Mouse (Mus musculus) kidney, adult 8-10 months (tissue): ENCODE measurements at regions not wholly inside any gene's neighbourhood (a gene's known extent, or its start where the extent isn't known, plus 50 kb on each side); places are given as distances from the start of the nearest gene placed in this dataset.

Experiments
- DNase-seq, 2 experiments: peaks; one replicate each; pipeline ENCODE4 v3.0.0; 2022

- no peak for DNase-seq
These were observed 68.8 kb upstream of the Col8a1 start for GRCm38 (mm10) chr16:57823329-57823728.

DNA sequence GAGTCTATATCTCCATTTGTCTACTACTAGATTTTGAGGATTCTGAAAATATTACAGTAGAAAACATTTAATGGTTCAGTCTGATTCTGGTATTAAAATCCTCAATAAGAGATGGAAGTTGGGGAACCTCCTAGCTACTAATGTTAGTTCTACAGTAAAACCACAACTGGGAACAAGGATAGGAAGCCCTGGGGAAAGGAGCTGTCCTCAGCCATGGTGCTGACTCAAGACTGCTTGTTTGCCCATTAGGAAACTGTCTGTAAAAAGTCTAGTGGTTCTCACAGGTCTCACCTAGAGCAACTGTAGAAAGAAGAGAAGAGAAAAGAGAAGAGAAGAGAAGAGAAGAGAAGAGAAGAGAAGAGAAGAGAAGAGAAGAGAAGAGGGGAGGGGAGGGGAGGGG lies 90.9 kb upstream of the Col8a1 start:
- DNase-seq: no peak

DNA sequence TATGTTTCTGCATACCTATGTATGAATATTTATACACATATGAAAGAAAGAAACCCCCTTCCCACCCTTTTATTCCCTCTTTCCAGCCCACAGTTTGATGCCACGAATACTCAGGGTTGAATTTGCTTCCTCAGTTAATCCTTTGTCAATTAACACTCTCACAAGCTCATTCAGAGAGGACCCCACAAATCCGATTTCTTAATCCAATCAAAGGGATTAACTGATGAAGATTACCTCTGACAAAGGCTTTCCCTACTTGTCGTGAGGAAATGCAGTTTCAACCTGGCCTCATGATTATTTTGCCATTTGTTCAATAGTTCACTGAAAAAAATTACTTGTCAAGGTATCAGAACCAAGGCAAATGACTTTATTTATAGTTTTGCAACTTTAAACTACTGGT lies 91.8 kb upstream of the Col8a1 start:
- no peak for DNase-seq

- no peak for DNase-seq
These were observed 97.3 kb upstream of the Col8a1 start for GRCm38 (mm10) chr16:57851854-57852253.

- DNase-seq: no peak
These were observed 98.4 kb upstream of the Col8a1 start for GRCm38 (mm10) chr16:57852838-57853460.

DNA sequence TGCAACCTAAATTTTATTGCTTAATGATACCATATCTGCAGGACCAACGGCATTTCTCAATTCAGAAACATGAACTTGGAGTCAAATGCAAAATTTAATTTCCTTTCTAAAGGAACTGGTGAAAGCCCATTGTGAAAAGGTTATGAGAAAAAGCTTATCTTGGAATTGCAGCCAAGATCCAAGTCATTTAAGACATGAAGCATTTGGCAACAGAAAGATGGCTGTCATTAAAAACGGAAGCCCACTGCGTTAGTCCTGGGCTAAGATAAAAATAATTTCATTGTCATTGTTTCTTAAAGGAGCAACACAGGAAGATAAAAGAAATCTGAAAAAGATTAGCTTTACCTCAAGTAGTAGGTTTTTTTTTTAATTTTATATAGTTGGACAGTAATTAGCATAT lies 99.2 kb upstream of the Col8a1 start:
- no peak for DNase-seq

DNA sequence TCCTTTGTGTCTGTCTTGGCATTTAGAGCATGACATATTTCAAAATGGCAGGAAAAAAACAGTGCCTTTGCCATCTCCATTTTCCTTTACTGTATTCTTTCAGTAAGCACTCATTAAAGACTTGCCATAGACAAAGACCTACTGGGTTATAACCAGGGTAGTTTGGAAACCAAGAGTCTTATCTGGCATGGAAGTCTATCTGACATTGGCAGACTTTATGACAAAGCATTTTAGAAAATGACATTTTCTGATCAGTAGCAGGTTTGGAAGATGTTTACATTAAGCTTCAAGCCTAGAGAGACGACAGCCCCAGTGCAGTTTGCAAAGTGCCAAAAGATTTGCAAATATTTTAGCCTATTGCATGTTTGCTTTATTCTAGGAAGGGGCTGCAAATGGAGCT lies 102.5 kb upstream of the Col8a1 start:
- no peak for DNase-seq

DNA sequence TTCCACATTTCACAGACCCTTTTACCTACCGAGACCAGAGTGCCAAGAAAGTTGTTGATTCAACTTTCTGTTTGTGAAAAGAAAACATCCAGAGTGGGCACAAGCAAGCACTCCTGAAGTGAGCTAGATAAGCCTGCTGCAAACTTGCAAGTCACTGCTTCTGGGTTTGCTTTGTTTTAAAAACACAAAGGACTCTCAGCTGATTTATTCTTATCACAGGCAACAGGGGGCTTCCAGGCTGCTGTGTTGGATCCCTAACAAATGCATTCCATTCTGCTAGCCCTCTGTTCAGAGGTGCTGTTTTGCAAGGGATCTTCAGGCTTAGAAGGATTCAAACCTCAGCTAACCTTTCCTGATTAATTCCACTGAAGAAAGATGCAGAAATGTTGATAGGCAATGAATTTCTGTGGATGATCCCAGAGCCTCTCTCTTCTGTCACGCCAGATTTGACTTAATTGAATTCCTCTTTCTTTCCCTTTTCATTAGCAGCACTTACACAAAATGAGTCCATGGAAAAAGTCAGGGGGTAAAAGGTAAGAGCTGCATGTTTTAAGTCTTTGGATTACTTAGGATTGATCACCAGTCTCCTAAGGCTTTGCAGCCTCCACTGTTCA lies 103.7 kb upstream of the Col8a1 start:
- no peak for DNase-seq

- peak in 1 of 2 experiments; percentile 8 for DNase-seq
These were observed 104.2 kb upstream of the Col8a1 start for GRCm38 (mm10) chr16:57858765-57859201.

- DNase-seq: no peak
These were observed 108.8 kb upstream of the Col8a1 start for GRCm38 (mm10) chr16:57863206-57863860.

DNA sequence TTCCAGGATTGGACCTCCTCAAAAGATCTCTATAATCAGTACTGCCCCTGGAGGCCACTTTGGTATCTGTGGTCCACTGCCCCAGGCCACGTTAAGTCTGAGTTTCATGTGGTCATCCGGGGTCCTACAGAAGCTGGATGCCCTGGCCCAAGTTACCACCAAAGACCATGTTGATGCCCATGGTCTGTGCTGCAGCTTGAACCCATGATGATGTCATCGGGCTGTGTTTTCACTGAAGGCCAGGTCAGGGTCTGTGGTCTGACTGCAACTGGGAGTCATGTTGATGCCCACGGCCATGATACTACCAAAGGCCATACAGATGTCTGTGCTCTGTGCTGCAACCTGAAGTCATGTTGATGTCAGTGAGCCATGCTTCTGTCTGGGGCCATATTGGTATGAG lies 122.3 kb upstream of the Col8a1 start:
- DNase-seq: no peak

DNA sequence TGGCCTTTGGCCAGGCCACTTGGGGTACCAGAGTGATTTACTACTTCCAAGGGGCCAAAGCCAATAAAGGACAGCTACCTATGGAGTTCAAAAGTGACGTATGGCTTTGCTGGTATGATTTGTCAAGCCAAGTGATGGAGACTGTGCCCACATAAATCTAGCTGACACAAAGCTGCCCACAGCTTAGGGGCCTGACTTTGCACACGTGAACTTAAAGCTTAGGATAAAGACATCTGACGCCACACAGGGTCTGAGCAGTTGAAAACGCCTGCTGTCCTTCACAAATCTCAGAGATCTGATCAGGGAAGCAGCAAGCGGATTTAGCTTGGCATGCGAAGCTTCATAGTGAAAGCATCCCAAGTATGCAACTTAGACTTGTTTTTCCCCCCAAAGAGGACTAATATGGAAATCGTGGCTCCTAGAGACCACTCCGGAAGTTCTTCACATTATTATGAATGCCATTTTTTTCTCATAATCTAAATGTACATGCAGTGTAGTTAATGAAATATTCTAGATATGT lies 127.1 kb upstream of the Col8a1 start:
- DNase-seq: no peak

DNA sequence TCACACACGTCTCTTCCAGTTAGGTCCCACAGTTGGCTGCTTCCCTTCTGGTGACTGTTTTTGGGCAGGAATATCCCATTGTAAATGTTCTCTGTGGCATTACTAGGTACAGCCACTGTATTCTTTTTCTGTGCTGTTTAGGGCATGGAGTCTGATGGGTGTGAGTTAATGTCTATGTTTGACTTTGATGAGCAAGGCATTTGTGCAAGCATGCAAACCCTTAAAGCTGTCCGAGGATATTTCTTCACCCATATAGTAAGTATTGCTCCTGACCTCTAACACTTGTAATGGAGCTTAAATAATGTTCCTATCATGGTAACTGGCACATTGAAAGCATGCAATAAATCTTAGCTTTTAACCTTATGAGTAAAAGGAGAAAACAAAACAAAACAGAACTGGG lies 133.6 kb upstream of the Col8a1 start:
- DNase-seq: no peak

GRCm38 (mm10) chr16:57888553-57888952 lies 134.0 kb upstream of the Col8a1 start:
- DNase-seq: no peak

DNA sequence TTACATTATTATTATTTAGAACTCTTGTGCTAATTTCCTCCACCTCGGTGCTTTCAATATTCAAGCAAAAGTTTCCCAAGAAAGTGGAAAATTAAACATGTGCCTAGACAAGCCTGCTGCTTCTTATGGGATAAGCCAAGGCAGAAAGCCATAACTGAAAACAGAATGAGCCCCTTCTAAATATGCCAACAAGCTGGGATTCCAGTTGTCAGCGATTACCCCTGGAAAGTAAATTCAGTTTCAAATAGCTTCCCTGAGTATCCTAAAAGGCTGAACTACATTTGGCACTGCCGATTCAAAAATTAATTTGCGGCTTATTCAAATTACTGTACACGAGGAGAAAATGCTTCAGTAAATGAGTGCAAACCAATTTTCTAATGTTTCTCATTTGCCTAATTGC lies 135.6 kb upstream of the Col8a1 start:
- no peak for DNase-seq

DNA sequence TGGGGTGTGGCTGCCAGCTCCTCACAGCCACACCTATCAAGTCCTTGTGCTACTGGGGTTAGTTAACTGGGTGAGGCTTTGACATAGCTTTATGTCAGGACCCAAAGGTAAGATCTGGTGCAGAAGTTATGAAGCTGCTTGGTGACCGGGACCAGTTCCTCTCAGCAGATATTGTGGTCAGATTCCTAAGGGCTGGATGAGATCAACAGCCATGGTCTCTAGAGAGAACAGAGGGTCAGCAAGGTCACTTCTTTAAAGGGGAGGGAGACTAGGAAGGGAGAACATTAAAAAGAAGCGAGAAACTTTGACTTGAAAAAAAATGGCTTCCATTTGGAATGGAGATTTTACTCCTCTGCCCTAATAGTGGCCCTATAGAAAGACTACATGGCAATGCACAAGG lies 138.6 kb upstream of the Col8a1 start:
- DNase-seq: peak in 1 of 2 experiments; percentile 6

- DNase-seq: no peak
These were observed 139.3 kb upstream of the Col8a1 start for GRCm38 (mm10) chr16:57893698-57894352.

DNA sequence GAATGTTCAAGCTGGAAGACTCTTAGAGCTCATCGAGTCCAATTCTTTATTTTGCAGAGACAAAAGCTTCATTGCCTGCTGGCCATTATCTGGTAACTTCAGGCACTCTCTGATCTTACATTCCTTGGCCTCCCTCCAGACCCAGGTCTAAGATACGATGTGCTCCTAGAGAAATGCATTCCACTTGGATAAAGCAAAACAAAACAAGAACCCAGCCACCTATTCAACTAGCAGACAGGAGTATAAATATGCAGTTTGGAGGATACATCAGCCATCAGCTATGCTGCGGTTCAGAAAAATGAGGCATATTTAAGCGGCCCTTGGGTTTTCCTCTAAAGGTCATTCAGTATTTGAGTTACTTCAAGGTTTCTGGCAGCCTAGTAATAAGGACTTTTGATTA lies 146.5 kb upstream of the Col8a1 start:
- no peak for DNase-seq

DNA sequence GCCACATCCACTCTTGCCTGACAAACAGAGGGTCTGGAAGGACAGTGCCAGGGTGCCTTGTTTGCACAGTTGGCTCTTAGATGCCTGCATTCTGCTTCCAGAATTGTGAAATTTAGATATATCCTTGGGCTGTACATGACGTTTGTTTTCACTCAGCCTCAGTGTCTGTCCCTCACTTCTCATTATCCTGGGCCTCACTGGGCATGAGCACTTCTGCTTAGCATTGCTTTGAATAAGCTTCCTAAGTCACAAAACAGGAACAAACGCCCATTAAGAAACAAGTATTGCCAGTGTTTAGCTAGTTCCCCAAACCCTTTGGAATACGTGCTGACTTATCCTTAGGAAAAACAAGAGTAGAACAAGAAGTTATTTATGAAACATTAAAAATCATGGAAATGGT lies 148.0 kb upstream of the Col8a1 start:
- no peak for DNase-seq

DNA sequence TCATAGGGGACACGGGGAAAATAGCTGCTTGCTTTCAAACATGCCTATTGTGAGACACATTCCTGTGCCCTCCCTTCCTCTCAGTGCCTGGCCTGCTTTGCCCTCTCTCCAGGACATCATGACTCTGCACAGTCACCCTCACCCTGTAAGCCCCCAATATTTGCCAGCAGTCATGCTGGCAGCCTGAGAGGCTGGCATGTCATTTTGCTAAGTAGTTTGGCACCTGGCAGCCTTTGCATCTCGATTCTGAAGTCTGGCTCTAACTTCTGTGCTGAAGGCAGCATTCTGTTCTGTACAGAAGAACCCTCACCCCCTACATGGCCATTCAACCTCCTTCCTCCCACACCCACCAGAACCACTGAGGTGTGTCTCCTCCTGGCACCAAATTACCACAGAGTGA lies 157.5 kb upstream of the Col8a1 start:
- DNase-seq: no peak

DNA sequence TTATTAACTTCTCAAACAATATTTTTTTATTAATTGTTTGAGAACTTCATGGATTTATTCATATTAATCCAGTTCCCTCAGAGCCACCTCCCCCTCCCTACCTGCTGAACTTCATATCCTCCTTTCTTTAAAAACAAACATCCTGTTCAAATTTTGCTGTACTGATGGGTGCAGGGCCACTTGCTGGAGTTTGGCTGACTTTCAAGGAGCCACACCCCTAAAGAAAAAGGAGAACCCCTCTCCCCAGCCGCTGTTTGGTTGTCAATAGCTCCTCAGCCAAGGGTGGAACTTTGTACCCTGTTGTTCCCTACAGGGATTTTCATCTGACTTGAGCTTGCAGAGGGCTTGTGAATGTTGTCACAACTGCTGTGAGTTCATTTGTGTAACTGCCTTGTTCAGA lies 160.0 kb upstream of the Col8a1 start:
- DNase-seq: no peak

DNA sequence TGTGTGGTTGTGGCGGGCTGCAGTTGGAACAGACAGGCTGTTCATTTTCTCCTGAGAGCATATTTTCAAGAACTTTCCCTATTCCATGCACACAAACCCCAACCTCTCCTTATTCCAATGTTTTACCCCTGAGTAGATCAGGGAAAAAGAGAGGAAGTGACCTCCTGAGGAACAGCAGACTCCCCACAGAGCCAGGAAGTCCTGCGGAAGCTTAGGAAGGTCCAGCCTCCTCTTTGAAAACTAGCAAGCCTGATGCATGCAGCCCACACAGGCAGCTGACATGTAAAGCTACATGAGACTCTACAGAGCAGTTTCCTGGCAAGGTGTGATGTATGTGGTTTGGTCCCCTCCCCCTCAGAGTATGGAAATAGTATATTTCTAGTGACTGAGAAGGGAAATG lies 160.9 kb upstream of the Col8a1 start:
- no peak for DNase-seq

- DNase-seq: no peak
These were observed 169.1 kb upstream of the Col8a1 start for GRCm38 (mm10) chr16:57923447-57924129.
